Mouse (Mus musculus) layer of hippocampus, postnatal 10 days (tissue): Measurements from ENCODE around the gene Tox4. TPM values are rescaled to one million over a fixed set of nuclear protein-coding genes. Genes with fewer than 3 reads are reported as not detected.
"Not testable (repeated sequence)": the region's sequence is repeated elsewhere in the genome, so short reads cannot be mapped to it uniquely, and the experiment has no call there.

ENCODE experiments used
- DNase-seq, 2 experiments: peaks; one replicate each; pipeline ENCODE4 v3.0.0; 2021; ENCODE audit warnings: low spot score in 2 of 2
- long read RNA-seq: library from polyadenylated mRNA; stranded (forward); transcript quantifications from one replicate; pipeline ENCODE4 v2.0.0, GENCODE M21; 2023
- total RNA-seq, 2 experiments: library from RNA; stranded (reverse); gene quantifications; 2 replicates each; pipeline ENCODE4 v1.2.3; 2021

The Tox4 gene
- 10 to 100 TPM; 51.7 to 54.9 TPM for total RNA-seq
- long read RNA-seq, full-length matches to known transcripts: 1 of 50 reads
- long read RNA-seq, partial matches to known transcripts: 45 of 50 reads
- long read RNA-seq, other reads (novel, unspliced or antisense): 4 of 50 reads

DNA sequence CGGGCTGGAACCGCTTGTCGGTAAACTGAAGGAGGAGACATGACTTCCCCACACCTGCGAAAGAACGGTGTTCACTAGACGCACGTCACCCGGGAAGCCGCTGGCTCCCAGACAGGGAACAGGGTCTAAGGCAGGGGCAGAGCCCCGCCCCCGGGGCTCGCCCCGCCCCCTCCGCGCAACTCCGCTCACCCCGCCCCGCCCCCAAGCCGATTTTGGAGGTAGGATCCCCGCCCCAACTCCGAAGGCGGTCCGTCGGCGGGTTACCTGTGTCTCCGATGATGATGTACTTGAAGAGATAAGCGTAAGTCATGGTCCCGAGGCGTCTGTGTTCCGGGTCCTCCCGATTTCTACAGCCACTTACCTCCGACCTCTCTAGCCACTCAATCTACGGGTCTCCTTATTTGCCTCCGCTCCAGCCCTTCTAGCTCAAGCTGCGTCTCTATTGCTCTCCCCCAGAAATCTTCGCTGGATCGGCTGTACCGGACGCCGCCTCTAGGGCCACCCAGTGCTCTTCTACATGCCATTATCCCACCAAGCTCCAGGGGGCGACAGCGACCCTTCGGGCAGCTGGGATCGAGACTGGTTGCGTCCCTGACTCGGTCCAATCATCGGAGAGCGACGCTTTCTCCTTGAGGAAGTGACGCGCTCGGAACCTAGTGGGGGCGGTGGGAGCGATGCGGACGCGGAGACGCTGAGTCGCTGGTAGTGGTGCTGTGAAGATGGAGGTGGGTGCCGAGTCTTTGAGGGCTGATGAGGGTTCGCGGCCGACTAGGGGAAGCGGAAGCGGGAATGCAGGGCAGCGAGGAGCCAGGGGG is at the start of gene Tox4, which contains the start of gene Rab2b:
Gene Tox4, plus strand, starts transcription at position 215 of the 815 bp plus-strand sequence.
Gene Rab2b, minus strand, starts transcription at position 614 of the 815 bp plus-strand sequence.
- DNase-seq: peak; percentile 100

GRCm38 (mm10) chr14:52232249-52232648 is 46.7 kb upstream of the Tox4 start:
- DNase-seq: no peak

DNA sequence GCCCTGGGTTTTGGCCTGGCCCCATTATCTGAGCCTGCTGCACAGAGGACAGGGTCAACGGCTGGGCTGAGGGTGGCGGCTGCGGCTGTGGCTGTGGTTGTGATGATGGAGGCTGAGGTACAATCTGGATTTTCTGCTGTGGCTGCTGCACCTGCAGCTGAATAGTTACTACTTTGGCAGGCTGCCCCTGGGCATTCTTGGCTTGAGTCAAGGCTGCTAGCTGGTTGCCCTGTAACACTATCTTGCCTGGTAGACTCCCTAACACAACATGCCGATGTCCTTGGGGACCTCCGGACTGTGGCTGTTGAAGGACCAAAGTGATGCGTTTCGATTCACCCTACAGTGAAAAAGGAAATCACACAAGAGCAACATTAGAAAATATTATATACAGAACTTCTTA is 43.8 kb upstream of the Tox4 start:
- DNase-seq: no peak

- DNase-seq: no peak
These were observed 42.7 kb upstream of the Tox4 start for GRCm38 (mm10) chr14:52236216-52236615.

- peak; percentile 100 for DNase-seq
These were observed 34.8 kb upstream of the Tox4 start for GRCm38 (mm10) chr14:52244041-52244689.

DNA sequence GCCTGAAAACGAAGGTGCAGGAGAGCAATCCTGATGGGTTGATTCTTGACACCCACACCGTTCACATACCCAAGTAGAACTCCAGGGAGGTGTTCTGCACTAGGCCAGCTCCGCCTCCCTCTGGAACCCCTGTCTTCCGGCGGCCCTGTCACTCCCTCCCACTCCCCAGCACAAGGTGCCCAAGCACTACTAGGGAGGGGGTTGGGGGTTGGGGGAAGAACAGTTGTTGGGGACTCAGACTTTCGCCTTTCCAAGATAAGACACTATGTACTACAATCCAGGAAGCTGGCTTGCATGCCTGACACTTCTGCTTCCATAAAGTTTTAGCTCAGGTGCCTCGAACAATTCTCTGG is 34.3 kb upstream of the Tox4 start:
- no peak for DNase-seq

GRCm38 (mm10) chr14:52246129-52246528 is 32.8 kb upstream of the Tox4 start:
- no peak for DNase-seq

GRCm38 (mm10) chr14:52256311-52257175 is 22.4 kb upstream of the Tox4 start:
- DNase-seq: peak; percentile 9 to 18

DNA sequence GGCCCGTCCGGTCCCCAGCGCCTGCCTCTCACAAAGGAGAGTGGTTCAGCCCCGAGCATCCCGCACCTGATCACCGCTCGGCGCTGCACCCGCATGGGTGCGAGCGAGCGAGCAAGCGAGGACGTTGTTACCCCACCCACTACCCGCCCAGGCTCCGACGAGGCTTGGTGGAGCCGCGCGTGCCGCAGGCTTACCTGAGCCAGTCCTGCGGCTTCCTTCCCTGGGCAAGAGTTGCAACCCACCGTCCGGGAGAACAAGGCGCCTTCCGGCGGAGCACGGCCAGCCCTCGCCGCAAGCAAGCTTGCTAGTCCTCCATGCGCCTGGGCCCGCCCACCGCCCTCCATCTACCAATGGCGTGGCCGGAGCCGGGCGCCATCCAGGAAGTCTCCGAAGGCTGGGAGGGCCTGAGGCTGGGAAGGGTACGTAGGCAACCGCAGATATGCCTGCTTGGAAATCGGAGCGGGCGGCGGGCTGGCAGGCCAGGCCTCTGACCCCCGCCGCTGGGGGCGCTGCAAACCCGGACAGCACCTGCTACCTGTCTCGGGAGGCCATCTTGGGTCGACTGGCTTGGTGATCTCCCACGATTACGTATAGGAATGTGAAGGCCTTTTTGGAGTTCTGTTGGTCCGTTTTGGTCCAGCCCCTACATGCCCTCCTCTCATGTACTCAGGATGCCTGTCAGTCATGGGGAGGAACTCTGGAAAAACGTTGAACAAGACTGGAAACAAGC is 21.3 kb upstream of the Tox4 start, which contains the start of gene Chd8:
Gene Chd8, minus strand, starts transcription at position 297 of the 730 bp plus-strand sequence.
- DNase-seq: peak; percentile 96 to 98

DNA sequence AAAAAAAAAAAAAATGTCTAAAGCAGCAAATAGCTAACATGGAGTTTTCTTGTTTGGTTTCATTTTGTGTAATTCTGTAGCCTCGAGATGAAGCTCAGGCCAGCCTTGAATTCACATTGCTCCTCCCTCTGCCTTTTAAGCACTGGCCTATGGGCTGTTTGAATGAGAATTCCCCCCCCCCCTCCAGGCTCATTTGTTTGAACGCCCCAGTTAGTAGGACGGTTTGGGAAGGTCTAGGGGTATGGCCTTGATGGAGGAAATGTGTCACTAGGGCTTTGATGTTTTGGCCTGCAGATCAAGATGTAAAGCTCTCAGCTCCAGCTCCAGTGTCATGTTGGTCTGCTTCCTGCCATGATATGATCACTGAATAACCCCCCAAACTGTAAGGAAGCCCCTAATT is 6.2 kb upstream of the Tox4 start:
- DNase-seq: no peak

GRCm38 (mm10) chr14:52277210-52277609 is 1.7 kb upstream of the Tox4 start:
- no peak for DNase-seq

- DNase-seq: no peak
These were observed 788 bp downstream of the Tox4 start for GRCm38 (mm10) chr14:52279747-52280120.

- DNase-seq: no peak
These were observed 4.7 kb downstream of the Tox4 start for GRCm38 (mm10) chr14:52283629-52284028.

- DNase-seq: no peak
These were observed 5.2 kb downstream of the Tox4 start for GRCm38 (mm10) chr14:52284191-52284590.

DNA sequence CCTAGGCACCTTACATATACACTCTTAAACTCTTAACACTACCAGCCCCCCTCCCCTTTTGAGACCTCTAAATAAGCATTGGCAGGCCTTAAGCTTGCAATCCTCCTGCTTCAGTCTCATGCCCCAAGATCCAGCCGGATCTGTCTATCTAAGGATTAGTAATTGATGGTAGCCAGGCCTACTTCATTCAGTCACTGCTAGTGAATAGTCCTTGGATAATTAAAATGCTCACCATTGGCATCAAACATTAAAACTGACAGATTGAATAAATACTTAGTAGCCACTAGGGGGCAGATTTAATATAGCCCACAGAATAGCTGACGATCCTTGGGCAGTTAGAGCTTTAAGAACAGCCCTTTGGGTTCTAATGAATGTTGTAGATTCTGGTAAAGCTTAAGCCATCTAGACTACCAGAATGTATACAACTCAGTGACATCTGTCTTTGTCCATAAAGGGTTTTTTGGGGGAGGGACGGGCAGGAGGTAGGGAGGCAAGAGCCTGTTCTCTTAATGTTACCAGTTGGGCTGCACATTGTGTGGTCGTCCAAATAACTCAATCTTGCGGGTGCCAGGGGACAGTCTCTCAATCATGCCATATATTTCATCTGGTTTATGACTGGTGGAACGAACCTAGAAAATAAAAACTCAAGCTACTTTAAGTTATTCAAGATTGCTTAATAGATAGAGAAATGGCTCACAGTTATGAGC is 16.8 kb downstream of the Tox4 start:
- DNase-seq: no peak

GRCm38 (mm10) chr14:52303517-52303916 is 24.6 kb downstream of the Tox4 start:
- DNase-seq: not testable (repeated sequence)

GRCm38 (mm10) chr14:52304644-52305271 is 25.8 kb downstream of the Tox4 start, which contains the start of gene Mettl3:
Gene Mettl3, minus strand, starts transcription at chr14:52305128.
- peak; percentile 88 to 91 for DNase-seq

- DNase-seq: no peak
These were observed 27.2 kb downstream of the Tox4 start for GRCm38 (mm10) chr14:52306100-52306499.

DNA sequence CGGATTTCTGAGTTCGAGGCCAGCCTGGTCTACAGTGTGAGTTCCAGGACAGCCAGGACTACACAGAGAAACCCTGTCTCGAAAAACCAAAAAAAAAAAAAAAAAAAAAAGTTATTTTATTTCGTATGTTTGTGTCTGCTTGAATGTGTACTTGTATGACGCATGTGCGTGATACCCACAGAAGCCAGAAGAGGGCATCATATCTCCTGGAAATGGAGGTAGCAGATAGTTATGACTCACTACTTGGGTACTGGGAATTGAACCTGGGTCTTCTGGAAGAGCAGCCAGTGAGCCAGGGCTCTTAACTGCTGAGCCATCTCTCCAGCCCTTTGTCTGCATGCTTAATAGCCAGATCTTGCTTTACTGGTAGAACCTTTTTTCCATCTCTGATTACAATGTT is 31.4 kb downstream of the Tox4 start:
- DNase-seq: not testable (repeated sequence)
